Mouse (Mus musculus): Measurements from ENCODE around the gene Itpkb.

DNA sequence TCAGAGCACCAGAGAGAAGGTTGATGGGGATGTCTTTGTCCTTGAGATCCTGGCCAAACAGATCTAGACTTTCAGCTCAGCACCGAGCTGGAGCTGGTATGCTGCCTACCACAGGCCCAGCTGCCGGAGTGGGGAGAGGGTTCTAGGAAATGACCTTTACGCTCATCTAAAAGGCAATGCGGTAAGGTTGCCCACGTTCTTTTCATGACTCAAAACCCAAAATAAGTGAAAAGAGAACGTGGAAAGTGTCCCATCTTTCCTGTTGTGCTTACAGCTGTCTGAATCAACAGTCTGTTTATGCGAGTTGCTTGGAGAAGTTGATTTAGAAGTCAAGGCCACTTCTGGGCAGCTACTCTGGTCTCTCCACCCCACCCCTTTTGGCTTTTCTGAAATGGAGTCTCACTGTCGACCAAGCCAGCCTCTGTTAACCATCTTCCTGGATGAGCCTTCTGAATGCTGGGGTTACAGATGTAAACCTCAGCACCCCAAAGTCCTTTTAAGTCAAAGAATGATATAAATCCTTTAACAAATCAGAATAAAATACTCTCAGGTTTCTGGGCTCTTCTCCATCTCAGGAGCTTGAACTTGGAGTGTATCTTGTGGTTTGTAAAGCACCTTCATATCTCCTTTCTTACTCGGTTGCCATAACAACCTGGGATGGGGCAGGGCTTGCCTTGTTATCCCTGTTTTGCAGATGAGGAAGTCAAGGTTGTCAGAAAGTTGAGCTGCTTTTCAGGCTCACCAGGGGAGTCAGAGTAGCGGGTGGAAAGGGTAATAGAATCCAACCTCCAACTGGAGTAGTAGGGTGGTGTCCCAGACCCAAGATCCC lies 60.7 kb downstream of the Itpkb start:
- TF ChIP-seq CTCF (IDR thresholded peaks at IDR 0.05; ENCODE audit: borderline replicate concordance, insufficient read depth, low read length): no peak
- no peak for TF ChIP-seq POLR2A (IDR thresholded peaks at IDR 0.05; ENCODE audit: low read depth, low read length)
